Mouse (Mus musculus) common myeloid progenitor, adult 5-6 weeks (primary cell): ENCODE measurements around the gene Gm9733. TPM values are rescaled to one million over a fixed set of nuclear protein-coding genes. Genes with fewer than 3 reads are reported as not detected.
"Not testable (repeated sequence)": the region's sequence is repeated elsewhere in the genome, so short reads cannot be mapped to it uniquely, and the experiment has no call there.

Source experiments
- ATAC-seq: replicated peaks from 2 replicates; pipeline ENCODE4 v1.8.0; 2016; ENCODE audit warnings: low read depth, mild to moderate bottlenecking, moderate TSS enrichment, inconsistent platforms; ENCODE audit not compliant: poor library complexity, severe bottlenecking
- total RNA-seq: library from RNA; stranded (forward); fragments of 200-1000, 187-1606 nt; gene quantifications from 2 replicates; pipeline ENCODE4 v1.2.3, GENCODE M21; 2017

Gm9733 gene
- total RNA-seq = not detected in 2 replicates

GRCm38 (mm10) chr3:15332063-15332462 lies at the start of gene Gm9733:
Gene Gm9733 (minus strand): TSS chr3:15332302.
- peak; percentile 54; the same call in 1 of the 2 replicates for ATAC-seq

- not testable (repeated sequence) for ATAC-seq
These were observed 23.6 kb upstream of the Gm9733 start for GRCm38 (mm10) chr3:15355690-15356089.

GRCm38 (mm10) chr3:15350318-15350717 lies 18.2 kb upstream of the Gm9733 start:
- ATAC-seq = 0 out of 2 replicates have a peak, but pooled peaks have one; percentile 25

GRCm38 (mm10) chr3:15345606-15346005 lies 13.5 kb upstream of the Gm9733 start:
- not testable (repeated sequence) for ATAC-seq

- ATAC-seq = no peak
These were observed 8.2 kb upstream of the Gm9733 start for GRCm38 (mm10) chr3:15340287-15340686.

GRCm38 (mm10) chr3:15334182-15334581 lies 2.1 kb upstream of the Gm9733 start:
- ATAC-seq = no peak

GRCm38 (mm10) chr3:15331545-15331944 lies 557 bp downstream of the Gm9733 start:
- peak; percentile 80 for ATAC-seq

GRCm38 (mm10) chr3:15329549-15329948 lies 2.6 kb downstream of the Gm9733 start:
- no peak for ATAC-seq

GRCm38 (mm10) chr3:15284424-15285328 lies 47.4 kb downstream of the Gm9733 start:
- ATAC-seq = peak; percentile 89

GRCm38 (mm10) chr3:15275899-15276526 lies 56.1 kb downstream of the Gm9733 start:
- peak; percentile 100 for ATAC-seq

- peak; percentile 93 for ATAC-seq
These were observed 67.7 kb downstream of the Gm9733 start for GRCm38 (mm10) chr3:15264450-15264849.

GRCm38 (mm10) chr3:15255726-15256125 lies 76.4 kb downstream of the Gm9733 start:
- ATAC-seq = no peak

Other genes starting within 250 kb of the Gm9733 start
- gene Sirpb1a, start 94.2 kb upstream of the Gm9733 start, total RNA-seq = not detected in 2 replicates
- gene Sirpb1b, start 242.8 kb upstream of the Gm9733 start, total RNA-seq = not detected in 2 replicates